Mouse (Mus musculus) hindbrain, embryonic 10.5 days (tissue): ENCODE measurements around the gene Galnt9. TPM values are rescaled to one million over a fixed set of nuclear protein-coding genes. Genes with fewer than 3 reads are reported as not detected.

Source experiments
- DNase-seq: peaks from one replicate; pipeline ENCODE4 v3.0.0-alpha.2; 2017; ENCODE audit warnings: low spot score
- H3K27ac ChIP-seq: fragments of 300-500 bp; sonication (generic); 2 replicates; pipeline ENCODE4 v1.5.1; 2016; ENCODE audit warnings: mild to moderate bottlenecking, moderate library complexity
- H3K27me3 ChIP-seq: fragments of 300-500 bp; sonication (generic); 2 replicates; pipeline ENCODE4 v1.6.1; 2016; ENCODE audit warnings: mild to moderate bottlenecking; ENCODE audit not compliant: poor library complexity, insufficient read depth, severe bottlenecking
- H3K36me3 ChIP-seq: fragments of 300-500 bp; sonication (generic); 2 replicates; pipeline ENCODE4 v1.6.1; 2016; ENCODE audit warnings: mild to moderate bottlenecking, moderate library complexity
- H3K4me1 ChIP-seq: fragments of 300-500 bp; sonication (generic); replicated peaks from 2 replicates; pipeline ENCODE4 v1.6.1; 2016; ENCODE audit warnings: mild to moderate bottlenecking
- H3K4me3 ChIP-seq: fragments of 300-500 bp; sonication (generic); 2 replicates; pipeline ENCODE4 v1.5.1; 2016; ENCODE audit warnings: mild to moderate bottlenecking, moderate library complexity
- H3K9me3 ChIP-seq: fragments of 300-500 bp; sonication (generic); 2 replicates; pipeline ENCODE4 v1.6.1; 2016; ENCODE audit warnings: mild to moderate bottlenecking, moderate library complexity
- WGBS: fragments of 180-500 bp; shearing (Covaris S2); methylation state at CpG from one replicate; pipeline ENCODE4 v1.1.7; 2016; 5-methylcytosine and 5-hydroxymethylcytosine counted together
- polyA plus RNA-seq: library from polyadenylated mRNA; unstranded; fragments of >200 nt; fragmentation: Nextera tagmentation; extraction: Ambion mirVana; gene quantifications from 2 replicates; pipeline ENCODE4 v1.2.1, GENCODE M21; 2016

The Galnt9 gene
- polyA plus RNA-seq, 1 experiment from 2014 or later, result 6.4 TPM

DNA sequence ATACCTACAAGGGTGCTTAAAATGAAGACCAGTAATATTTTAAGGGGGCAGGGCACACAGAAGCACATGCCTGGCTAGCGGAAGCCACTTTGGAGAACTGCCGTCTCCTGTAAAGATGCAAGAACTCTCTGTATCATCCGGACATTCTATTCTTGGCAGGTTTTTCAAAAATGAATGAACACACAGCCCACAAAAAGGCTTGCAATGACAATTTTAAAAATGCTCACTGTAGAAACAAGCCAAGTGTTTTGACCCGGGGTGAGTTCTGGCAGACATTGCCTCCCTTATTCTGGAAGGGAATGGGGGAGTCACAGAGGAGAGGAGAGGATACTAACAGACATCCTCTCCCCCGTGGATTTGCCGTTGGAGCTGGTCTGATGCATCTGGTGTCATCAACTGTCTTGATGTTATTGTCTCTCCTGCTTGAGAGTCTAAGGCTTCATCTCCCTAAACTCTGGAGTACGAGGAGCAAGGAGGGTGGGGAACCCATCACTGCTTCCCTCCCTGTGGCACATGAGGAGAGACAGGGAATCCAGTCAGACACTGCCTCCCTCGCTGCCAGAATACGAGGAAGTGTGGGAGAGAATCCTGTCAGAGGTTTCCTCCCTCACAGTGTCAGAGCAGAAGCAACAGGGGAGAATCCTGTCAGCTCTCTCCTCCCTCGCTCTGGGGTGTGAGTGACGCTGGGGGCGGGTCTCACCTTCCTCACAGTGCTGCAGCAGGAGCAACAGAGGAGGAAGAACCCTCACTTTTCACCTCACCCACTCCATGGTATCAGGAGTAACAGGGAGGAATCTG lies 54.3 kb downstream of the Galnt9 start:
- H3K27me3 ChIP-seq, result no peaks in the 10 kb centered on the region
- H3K36me3 ChIP-seq, result no peaks in the 10 kb centered on the region
- peaks cover 6% of the 10 kb centered on the region for H3K4me1 ChIP-seq
- H3K27ac ChIP-seq, result 0 out of 2 replicates have a peak overlapping the region, but pooled peaks have one; percentile 3
- no peak for DNase-seq
- H3K4me3 ChIP-seq, result no peak overlapping the region
- 35% methylated on average over 12 of the region's 12 CpGs for whole genome bisulfite sequencing
- no peaks in the 10 kb centered on the region for H3K9me3 ChIP-seq

DNA sequence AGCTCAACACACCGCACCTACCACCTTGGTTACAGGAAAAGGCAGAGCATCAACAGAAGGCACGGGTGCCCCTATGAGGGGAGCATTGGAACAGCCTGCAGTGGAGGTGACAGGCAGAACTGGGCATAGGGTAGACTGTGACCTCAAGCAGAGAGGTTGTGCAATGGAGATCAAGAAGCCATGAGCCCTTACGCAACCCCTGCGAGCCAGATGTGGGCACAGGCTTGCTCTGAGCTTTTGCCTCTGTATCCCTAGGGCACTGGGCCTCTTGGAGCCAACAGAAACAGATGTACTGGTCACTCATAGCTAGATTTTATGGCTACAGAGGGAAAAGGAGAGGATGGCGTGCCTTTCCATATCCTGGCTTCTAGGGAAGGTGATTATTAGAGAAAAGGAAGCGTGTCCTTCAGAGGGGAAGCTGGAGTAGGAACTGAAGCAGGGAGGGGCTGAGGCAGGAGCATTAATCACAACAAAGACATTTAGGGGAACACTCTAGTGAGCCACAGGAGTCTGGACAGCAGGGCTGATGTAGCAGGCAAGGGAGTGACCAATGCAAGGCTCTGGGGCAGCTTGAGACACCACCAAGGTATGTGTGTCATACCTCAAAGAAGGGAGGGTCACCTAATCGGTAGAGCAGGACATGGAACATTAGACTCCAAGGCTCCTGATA lies 59.0 kb downstream of the Galnt9 start:
- no peak for DNase-seq
- Histone ChIP-seq H3K4me1 (peaks cover 15% of the 10 kb centered on the region), H3K27ac (no peak overlapping the region), H3K4me3 (no peak overlapping the region), H3K9me3 (no peaks in the 10 kb centered on the region), H3K36me3 (no peaks in the 10 kb centered on the region), H3K27me3 (no peaks in the 10 kb centered on the region)
- 88% methylated on average over 7 of the region's 7 CpGs for WGBS

DNA sequence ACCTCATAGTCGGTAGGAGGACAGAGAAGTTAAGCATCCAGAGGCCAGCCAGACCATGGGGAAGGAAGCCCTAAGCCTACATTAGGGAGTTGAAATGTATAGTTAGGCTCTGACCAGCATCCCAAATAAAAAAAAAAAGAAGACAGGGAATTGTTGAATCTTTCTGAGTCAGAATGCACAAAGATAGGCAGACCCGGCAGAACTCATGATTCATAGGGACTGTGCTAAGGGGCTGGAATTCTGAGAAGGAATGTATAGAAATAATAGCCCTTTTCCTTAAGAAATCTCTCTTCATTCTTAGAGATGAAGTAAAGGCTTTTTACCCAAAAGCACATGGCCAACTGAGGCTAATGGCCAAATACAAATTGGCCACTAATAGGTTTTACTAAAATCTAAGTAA lies 60.2 kb downstream of the Galnt9 start:
- no peak overlapping the region for H3K4me3 ChIP-seq
- no peak overlapping the region for H3K27ac ChIP-seq
- DNase-seq, result no peak
- peaks cover 15% of the 10 kb centered on the region; the same call in 1 of the 2 replicates for H3K4me1 ChIP-seq
- H3K36me3 ChIP-seq, result no peaks in the 10 kb centered on the region
- WGBS, result 89% methylated on average over 2 of the region's 2 CpGs
- H3K27me3 ChIP-seq, result no peaks in the 10 kb centered on the region
- no peaks in the 10 kb centered on the region for H3K9me3 ChIP-seq

DNA sequence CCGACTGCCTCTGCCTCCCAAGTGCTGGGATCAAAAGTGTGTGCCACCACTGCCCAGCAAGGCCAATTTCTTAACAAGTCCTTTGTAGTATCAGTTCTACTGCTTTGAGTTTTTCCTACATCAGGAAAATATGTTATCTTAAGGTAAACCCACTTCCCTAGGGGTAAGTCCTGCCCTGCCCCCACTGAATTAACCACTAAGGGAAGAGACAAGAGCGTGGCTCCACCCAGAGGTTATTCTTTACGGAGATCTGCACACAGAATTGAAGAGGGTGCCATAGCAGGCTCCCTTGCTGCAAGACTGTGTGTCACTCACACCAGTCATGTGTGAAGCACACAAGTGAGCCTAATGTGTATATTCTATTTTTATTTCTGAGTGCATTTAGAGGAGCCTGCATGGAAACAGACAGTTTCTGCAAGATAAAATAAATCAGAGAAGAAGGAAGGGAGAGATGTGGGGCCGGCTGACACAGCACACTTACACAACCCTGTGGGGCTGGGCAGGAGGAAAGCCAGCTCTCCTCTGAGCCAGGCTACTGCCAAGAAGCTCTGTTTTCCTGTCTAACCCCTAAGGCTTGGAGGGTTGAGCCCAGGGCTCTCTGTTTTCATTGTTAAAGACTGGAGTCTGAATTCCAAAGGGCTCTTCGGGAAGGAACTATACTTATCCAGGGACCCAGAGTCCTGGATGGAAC lies 61.5 kb downstream of the Galnt9 start:
- Histone ChIP-seq H3K36me3 (no peaks in the 10 kb centered on the region), H3K9me3 (no peaks in the 10 kb centered on the region), H3K4me3 (no peak overlapping the region), H3K27me3 (no peaks in the 10 kb centered on the region; the same call in 1 of the 2 replicates), H3K4me1 (peaks cover 18% of the 10 kb centered on the region; the same call in 1 of the 2 replicates), H3K27ac (no peak overlapping the region)
- WGBS, result 62% methylated on average over 5 of the region's 5 CpGs
- no peak for DNase-seq

DNA sequence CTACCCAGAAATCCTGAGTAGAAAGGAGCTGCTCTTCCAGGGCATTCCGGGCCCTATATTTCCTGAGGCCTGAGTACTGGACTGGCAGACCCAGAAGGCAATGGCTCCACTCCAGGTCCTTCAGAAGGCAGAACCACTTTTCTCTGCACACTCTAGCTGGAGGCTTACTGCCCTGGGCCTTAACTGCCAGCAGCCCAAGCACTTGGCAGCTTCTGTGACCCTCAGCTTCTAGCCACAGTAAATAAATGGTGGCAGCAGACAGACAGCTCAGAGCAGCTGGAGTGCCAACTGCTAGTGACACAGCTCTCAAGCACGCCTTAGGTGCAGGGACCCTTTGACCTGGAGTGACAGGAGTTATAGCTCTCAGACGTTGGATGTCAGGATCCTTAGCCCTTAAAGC lies 63.6 kb downstream of the Galnt9 start:
- H3K9me3 ChIP-seq, result no peaks in the 10 kb centered on the region
- H3K27ac ChIP-seq, result no peak overlapping the region
- DNase-seq, result no peak
- H3K36me3 ChIP-seq, result no peaks in the 10 kb centered on the region
- peaks cover 24% of the 10 kb centered on the region; the same call in 1 of the 2 replicates for H3K4me1 ChIP-seq
- no peak overlapping the region for H3K4me3 ChIP-seq
- no peaks in the 10 kb centered on the region; the same call in 1 of the 2 replicates for H3K27me3 ChIP-seq
- WGBS, result 71% methylated on average over 3 of the region's 3 CpGs

DNA sequence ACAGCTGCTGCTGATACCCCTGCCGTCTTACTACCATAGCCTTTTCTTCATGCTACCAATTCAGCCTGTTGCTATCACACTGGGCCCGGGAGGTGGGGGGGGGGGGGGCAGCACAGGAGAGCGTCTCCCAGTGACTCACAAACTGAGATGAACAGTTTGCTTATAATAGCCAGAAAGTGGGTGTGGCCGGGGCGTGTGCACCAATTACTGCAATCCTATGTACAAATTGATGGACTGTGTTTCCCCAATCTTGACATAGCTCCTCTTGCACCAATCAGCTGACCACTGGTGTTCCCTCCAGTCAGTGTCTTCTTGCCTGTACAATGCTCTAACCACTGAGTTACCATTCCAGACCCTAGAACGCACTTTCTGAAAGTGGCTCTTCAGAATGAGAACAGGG lies 64.2 kb downstream of the Galnt9 start:
- no peak for DNase-seq
- H3K4me3 ChIP-seq, result no peak overlapping the region
- H3K36me3 ChIP-seq, result no peaks in the 10 kb centered on the region
- 80% methylated on average over 6 of the region's 6 CpGs for WGBS
- H3K27me3 ChIP-seq, result no peaks in the 10 kb centered on the region; the same call in 1 of the 2 replicates
- H3K27ac ChIP-seq, result no peak overlapping the region
- H3K9me3 ChIP-seq, result no peaks in the 10 kb centered on the region
- peaks cover 24% of the 10 kb centered on the region; the same call in 1 of the 2 replicates for H3K4me1 ChIP-seq

DNA sequence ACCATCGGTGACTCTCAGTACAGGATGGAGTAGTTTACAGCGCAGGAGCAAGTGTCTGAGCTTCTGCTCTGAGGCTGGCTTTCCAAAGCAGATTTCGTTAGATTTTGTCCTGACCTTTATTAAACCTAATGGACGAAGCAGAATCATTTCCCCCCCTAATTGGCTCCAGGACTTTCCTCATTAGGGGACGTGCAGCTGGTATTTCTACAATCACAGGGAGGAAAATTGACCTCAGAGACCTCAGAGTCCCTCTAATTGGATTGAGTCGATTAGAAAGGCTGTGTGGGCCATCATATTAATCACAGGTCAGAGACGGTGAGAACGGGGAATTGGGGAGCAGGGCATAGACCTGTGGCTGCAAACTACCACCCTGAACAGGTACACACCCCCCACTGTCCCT lies 64.8 kb downstream of the Galnt9 start:
- WGBS, result 67% methylated on average over 8 of the region's 8 CpGs
- Histone ChIP-seq H3K36me3 (no peaks in the 10 kb centered on the region), H3K9me3 (no peaks in the 10 kb centered on the region), H3K4me1 (peaks cover 24% of the 10 kb centered on the region; the same call in 1 of the 2 replicates), H3K4me3 (no peak overlapping the region), H3K27me3 (no peaks in the 10 kb centered on the region; the same call in 1 of the 2 replicates), H3K27ac (no peak overlapping the region)
- DNase-seq, result no peak

DNA sequence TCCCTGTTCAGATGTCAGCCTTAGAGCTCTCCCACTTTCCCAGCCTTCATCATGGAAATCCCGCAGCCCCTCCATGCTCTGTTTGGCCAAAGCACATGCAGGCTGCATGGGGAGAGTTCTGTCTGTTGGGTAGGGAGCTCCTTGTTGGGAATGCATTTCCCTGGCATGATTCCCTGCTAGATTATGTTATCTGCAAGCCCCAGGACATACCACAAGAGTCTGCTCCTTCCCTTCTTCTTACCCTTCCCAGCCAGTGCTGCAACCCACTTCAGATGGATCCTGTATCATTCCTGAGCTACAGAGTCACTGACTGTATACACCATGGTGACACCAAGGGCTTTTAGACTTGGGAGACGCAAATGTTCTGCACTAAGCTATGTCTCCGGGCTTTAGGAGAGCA lies 65.3 kb downstream of the Galnt9 start:
- H3K27ac ChIP-seq, result no peak overlapping the region
- no peaks in the 10 kb centered on the region for H3K9me3 ChIP-seq
- H3K36me3 ChIP-seq, result no peaks in the 10 kb centered on the region
- H3K27me3 ChIP-seq, result no peaks in the 10 kb centered on the region; the same call in 1 of the 2 replicates
- DNase-seq, result no peak
- no peak overlapping the region for H3K4me3 ChIP-seq
- 89% methylated on average over 3 of the region's 3 CpGs for WGBS
- H3K4me1 ChIP-seq, result peaks cover 24% of the 10 kb centered on the region; the same call in 1 of the 2 replicates

DNA sequence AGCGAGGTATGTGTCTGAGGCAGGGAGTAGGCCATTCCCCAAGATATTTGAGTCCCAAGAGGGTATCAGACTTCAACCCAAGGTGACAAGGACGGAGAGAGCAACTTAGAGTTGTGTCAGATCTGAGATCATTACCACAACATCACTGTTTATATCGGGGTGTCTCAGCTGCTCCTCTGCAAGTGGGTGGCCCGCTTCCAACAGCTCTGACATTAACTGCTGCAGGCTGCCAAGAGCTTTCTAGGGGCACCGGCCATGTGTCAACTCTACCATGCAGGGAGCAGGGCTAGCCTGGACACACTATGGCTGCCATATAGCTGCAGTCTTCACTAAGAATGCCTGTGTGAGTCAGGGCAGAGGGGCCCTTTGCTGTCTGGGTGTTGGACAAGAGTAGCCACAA lies 65.7 kb downstream of the Galnt9 start:
- no peak overlapping the region for H3K27ac ChIP-seq
- no peak overlapping the region for H3K4me3 ChIP-seq
- H3K27me3 ChIP-seq, result no peaks in the 10 kb centered on the region; the same call in 1 of the 2 replicates
- no peaks in the 10 kb centered on the region for H3K9me3 ChIP-seq
- peaks cover 24% of the 10 kb centered on the region; the same call in 1 of the 2 replicates for H3K4me1 ChIP-seq
- 86% methylated on average over 5 of the region's 5 CpGs for WGBS
- H3K36me3 ChIP-seq, result no peaks in the 10 kb centered on the region
- DNase-seq, result no peak

DNA sequence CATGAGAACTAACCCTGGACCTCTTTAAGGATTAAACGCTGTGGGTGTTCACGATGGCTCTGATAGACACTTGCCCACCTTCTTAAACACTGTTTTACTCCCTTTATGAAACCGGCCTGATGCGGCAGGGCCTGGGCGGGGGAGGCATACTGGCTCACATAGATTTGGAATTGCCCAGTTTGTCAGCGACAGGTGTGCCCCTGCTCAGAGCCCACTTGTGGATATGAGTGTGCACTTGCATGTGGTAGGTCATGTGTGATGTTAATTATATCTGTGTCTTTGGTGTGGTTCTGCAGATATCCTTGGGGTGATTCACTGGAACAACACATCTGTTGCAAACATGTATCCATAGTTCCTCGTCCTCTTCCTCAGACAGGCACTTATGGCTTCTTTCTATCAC lies 66.3 kb downstream of the Galnt9 start:
- H3K4me3 ChIP-seq, result no peak overlapping the region
- no peaks in the 10 kb centered on the region for H3K36me3 ChIP-seq
- WGBS, result 86% methylated on average over 7 of the region's 7 CpGs
- peaks cover 24% of the 10 kb centered on the region; the same call in 1 of the 2 replicates for H3K4me1 ChIP-seq
- DNase-seq, result no peak
- H3K9me3 ChIP-seq, result no peaks in the 10 kb centered on the region
- H3K27me3 ChIP-seq, result no peaks in the 10 kb centered on the region; the same call in 1 of the 2 replicates
- no peak overlapping the region for H3K27ac ChIP-seq

DNA sequence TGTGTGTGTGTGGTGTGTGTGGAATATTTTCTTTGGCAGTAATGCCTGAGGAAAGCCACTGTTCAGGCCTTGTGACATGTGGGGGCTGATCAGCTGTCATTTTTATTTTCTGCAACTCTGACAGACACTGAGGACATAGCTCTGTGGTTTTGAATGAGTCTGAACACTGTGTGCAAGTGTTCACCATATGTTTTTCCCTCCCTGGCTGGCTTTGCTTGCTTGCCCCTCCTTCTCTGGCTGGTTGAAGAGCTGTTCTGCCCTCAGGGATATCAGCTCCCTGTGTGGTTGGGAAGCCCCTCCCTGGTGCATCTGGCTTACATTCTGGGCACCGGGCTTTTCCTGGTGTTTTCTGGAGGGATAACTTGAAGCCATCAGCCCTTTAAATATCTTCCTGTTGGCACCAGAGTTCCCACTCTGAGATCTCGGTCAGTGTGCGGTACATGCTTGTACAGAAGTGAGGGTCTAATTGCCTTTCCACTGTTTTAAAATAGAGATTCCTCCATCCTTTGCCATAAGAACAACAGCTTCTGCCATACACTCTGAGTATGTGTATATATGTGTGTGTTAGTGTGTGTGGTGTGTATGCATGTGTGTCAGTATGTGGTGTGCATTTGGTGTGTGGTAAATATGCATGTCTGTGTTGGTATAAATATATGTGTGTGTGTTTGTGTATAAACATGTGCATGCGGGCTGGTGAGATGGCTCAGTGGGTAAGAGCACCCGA lies 67.4 kb downstream of the Galnt9 start:
- no peak for DNase-seq
- H3K27me3 ChIP-seq, result no peaks in the 10 kb centered on the region; the same call in 1 of the 2 replicates

DNA sequence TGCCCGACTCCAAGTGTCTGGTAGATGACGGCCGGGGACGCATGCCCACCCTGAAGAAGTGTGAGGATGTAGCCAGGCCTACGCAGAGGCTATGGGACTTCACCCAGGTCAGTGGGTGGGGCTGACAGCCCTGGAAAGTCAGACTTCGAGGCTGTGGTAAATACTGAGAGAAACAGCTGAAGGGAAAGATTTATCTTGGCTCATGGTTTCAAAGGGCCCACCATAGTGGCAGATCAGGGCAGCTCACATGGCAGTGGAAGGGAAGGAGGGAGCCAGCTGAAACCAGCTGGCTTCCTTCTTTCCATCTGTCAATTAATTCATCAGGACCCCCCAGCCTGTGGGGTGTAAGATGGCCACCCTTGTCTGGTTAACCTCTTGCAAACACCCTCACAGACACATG lies 75.1 kb downstream of the Galnt9 start:
- H3K9me3 ChIP-seq, result no peaks in the 10 kb centered on the region
- H3K27me3 ChIP-seq, result no peaks in the 10 kb centered on the region
- DNase-seq, result no peak
- no peak overlapping the region for H3K4me3 ChIP-seq
- WGBS, result 92% methylated on average over 6 of the region's 6 CpGs
- no peaks in the 10 kb centered on the region for H3K4me1 ChIP-seq
- H3K27ac ChIP-seq, result no peak overlapping the region
- no peaks in the 10 kb centered on the region for H3K36me3 ChIP-seq

More for the DNA sequence above, 67.4 kb downstream of the Galnt9 start:
- no peak overlapping the region for H3K27ac ChIP-seq
- no peaks in the 10 kb centered on the region for H3K36me3 ChIP-seq
- H3K4me3 ChIP-seq, result no peak overlapping the region
- 74% methylated on average over 5 of the region's 5 CpGs for WGBS
- H3K4me1 ChIP-seq, result peaks cover 24% of the 10 kb centered on the region; the same call in 1 of the 2 replicates
- H3K9me3 ChIP-seq, result no peaks in the 10 kb centered on the region
